Mouse (Mus musculus) hindbrain, embryonic 11.5 days (tissue): ENCODE data around the gene Aff1. TPM values are rescaled to one million over a fixed set of nuclear protein-coding genes. Genes with fewer than 3 reads are reported as not detected.

Experiments
- ATAC-seq: fragments of 200-750 bp; cut with Nextera tagmentation; 2 replicates; pipeline ENCODE4 v1.8.0; 2017; ENCODE audit warnings: mild to moderate bottlenecking, moderate TSS enrichment, moderate library complexity; ENCODE audit not compliant: low FRiP score
- DNase-seq: peaks from one replicate; pipeline ENCODE4 v3.0.0-alpha.2; 2015; ENCODE audit warnings: low spot score
- H3K27ac ChIP-seq: fragments of 300-500 bp; sonication (generic); 2 replicates; pipeline ENCODE4 v1.5.1; 2014; ENCODE audit warnings: mild to moderate bottlenecking, low read depth, low read length
- H3K27me3 ChIP-seq: fragments of 300-500 bp; sonication (generic); 2 replicates; pipeline ENCODE4 v1.6.1; 2014; ENCODE audit warnings: mild to moderate bottlenecking, low read length, moderate library complexity, mixed read lengths; ENCODE audit not compliant: control insufficient read depth, insufficient read depth
- H3K36me3 ChIP-seq: fragments of 300-500 bp; sonication (generic); 2 replicates; pipeline ENCODE4 v1.6.1; 2014; ENCODE audit warnings: mild to moderate bottlenecking, low read length, moderate library complexity, mixed read lengths; ENCODE audit not compliant: control insufficient read depth, insufficient read depth
- H3K4me1 ChIP-seq: fragments of 300-500 bp; sonication (generic); replicated peaks from 2 replicates; pipeline ENCODE4 v1.6.1; 2014; ENCODE audit warnings: low read length, mixed read lengths; ENCODE audit not compliant: control insufficient read depth, insufficient read depth
- H3K4me2 ChIP-seq: fragments of 300-500 bp; sonication (generic); replicated peaks from 2 replicates; pipeline ENCODE4 v1.6.1; 2014; ENCODE audit warnings: mild to moderate bottlenecking, low read depth, low read length
- H3K4me3 ChIP-seq: fragments of 300-500 bp; sonication (generic); 2 replicates; pipeline ENCODE4 v1.5.1; 2014; ENCODE audit warnings: low read depth, low read length
- H3K9ac ChIP-seq: fragments of 300-500 bp; sonication (generic); 2 replicates; pipeline ENCODE4 v1.6.1; 2014; ENCODE audit warnings: low read depth, low read length
- H3K9me3 ChIP-seq: fragments of 300-500 bp; sonication (generic); 2 replicates; pipeline ENCODE4 v1.6.1; 2016; ENCODE audit warnings: low read length; ENCODE audit not compliant: control insufficient read depth
- WGBS: fragments of 180-500 bp; shearing (Covaris S2); extraction: QIAGEN DNeasy Blood & Tissue Kit; methylation state at CpG from one replicate; pipeline ENCODE4 v1.1.7; 2014; 5-methylcytosine and 5-hydroxymethylcytosine counted together
- polyA plus RNA-seq: library from polyadenylated mRNA; unstranded; fragments of >200 nt; fragmentation: Nextera tagmentation; extraction: Ambion mirVana; gene quantifications from 2 replicates; pipeline ENCODE4 v1.2.1, GENCODE M21; 2014

Gene Aff1
- polyA plus RNA-seq, 1 experiment from 2014 or later, result 7.0 TPM

- Histone ChIP-seq H3K27ac (no peak overlapping the region), H3K4me1 (peaks cover 12% of the 10 kb centered on the region; the same call in 1 of the 2 replicates), H3K9me3 (no peaks in the 10 kb centered on the region), H3K27me3 (no peaks in the 10 kb centered on the region), H3K4me3 (no peak overlapping the region), H3K9ac (no peak overlapping the region), H3K36me3 (no peaks in the 10 kb centered on the region), H3K4me2 (no peak overlapping the region)
- WGBS, result 23% methylated on average over 10 of the region's 10 CpGs
- DNase-seq (peak; percentile 32), ATAC-seq (no peak)
Observed at GRCm38 (mm10) chr5:103779836-103780235, 87.7 kb downstream of the Aff1 start.

- no peak overlapping the region for H3K27ac ChIP-seq
- no peak overlapping the region for H3K4me2 ChIP-seq
- peaks cover 12% of the 10 kb centered on the region; the same call in 1 of the 2 replicates for H3K4me1 ChIP-seq
- WGBS, result 22% methylated on average over 6 of the region's 6 CpGs
- ATAC-seq, result no peak
- H3K36me3 ChIP-seq, result no peaks in the 10 kb centered on the region
- H3K9me3 ChIP-seq, result no peaks in the 10 kb centered on the region
- H3K9ac ChIP-seq, result no peak overlapping the region
- no peak overlapping the region for H3K4me3 ChIP-seq
- no peak for DNase-seq
- H3K27me3 ChIP-seq, result no peaks in the 10 kb centered on the region
Observed at GRCm38 (mm10) chr5:103780266-103780665, 88.1 kb downstream of the Aff1 start.

GRCm38 (mm10) chr5:103780836-103781235 lies 88.7 kb downstream of the Aff1 start:
- ATAC-seq, result no peak
- H3K9me3 ChIP-seq, result no peaks in the 10 kb centered on the region
- no peak overlapping the region for H3K4me3 ChIP-seq
- no peak for DNase-seq
- no peaks in the 10 kb centered on the region for H3K27me3 ChIP-seq
- H3K4me1 ChIP-seq, result peaks cover 12% of the 10 kb centered on the region; the same call in 1 of the 2 replicates
- no peaks in the 10 kb centered on the region for H3K36me3 ChIP-seq
- no peak overlapping the region for H3K27ac ChIP-seq
- H3K4me2 ChIP-seq, result no peak overlapping the region
- no peak overlapping the region for H3K9ac ChIP-seq
- WGBS, result 79% methylated on average over 6 of the region's 6 CpGs

GRCm38 (mm10) chr5:103783086-103783668 lies 91.0 kb downstream of the Aff1 start:
- H3K4me3 ChIP-seq, result no peak overlapping the region
- ATAC-seq (no peak), DNase-seq (no peak)
- no peak overlapping the region for H3K4me2 ChIP-seq
- H3K9me3 ChIP-seq, result no peaks in the 10 kb centered on the region
- H3K27ac ChIP-seq, result no peak overlapping the region
- H3K36me3 ChIP-seq, result no peaks in the 10 kb centered on the region
- H3K4me1 ChIP-seq, result peaks cover 9% of the 10 kb centered on the region; the same call in 1 of the 2 replicates
- no peaks in the 10 kb centered on the region for H3K27me3 ChIP-seq
- H3K9ac ChIP-seq, result no peak overlapping the region
- 87% methylated on average over 11 of the region's 11 CpGs for WGBS

GRCm38 (mm10) chr5:103786096-103786495 lies 93.9 kb downstream of the Aff1 start:
- H3K4me1 ChIP-seq, result no peaks in the 10 kb centered on the region
- H3K9me3 ChIP-seq, result no peaks in the 10 kb centered on the region
- WGBS, result 89% methylated on average over 10 of the region's 10 CpGs
- ATAC-seq, result no peak
- H3K4me2 ChIP-seq, result no peak overlapping the region
- DNase-seq, result no peak
- no peak overlapping the region for H3K27ac ChIP-seq
- H3K36me3 ChIP-seq, result no peaks in the 10 kb centered on the region
- no peaks in the 10 kb centered on the region for H3K27me3 ChIP-seq
- H3K9ac ChIP-seq, result no peak overlapping the region
- H3K4me3 ChIP-seq, result no peak overlapping the region

GRCm38 (mm10) chr5:103788476-103788875 lies 96.3 kb downstream of the Aff1 start:
- no peaks in the 10 kb centered on the region for H3K9me3 ChIP-seq
- H3K4me1 ChIP-seq, result no peaks in the 10 kb centered on the region
- no peak overlapping the region for H3K9ac ChIP-seq
- H3K27ac ChIP-seq, result no peak overlapping the region
- no peak overlapping the region for H3K4me3 ChIP-seq
- DNase-seq, result no peak
- ATAC-seq, result no peak
- no peak overlapping the region for H3K4me2 ChIP-seq
- H3K27me3 ChIP-seq, result no peaks in the 10 kb centered on the region
- no peaks in the 10 kb centered on the region for H3K36me3 ChIP-seq
- WGBS, result 47% methylated on average over 6 of the region's 6 CpGs

- no peak overlapping the region for H3K4me2 ChIP-seq
- no peak for ATAC-seq
- H3K9me3 ChIP-seq, result no peaks in the 10 kb centered on the region
- no peak overlapping the region for H3K9ac ChIP-seq
- H3K27me3 ChIP-seq, result no peaks in the 10 kb centered on the region
- H3K4me3 ChIP-seq, result no peak overlapping the region
- H3K36me3 ChIP-seq, result no peaks in the 10 kb centered on the region
- H3K4me1 ChIP-seq, result no peaks in the 10 kb centered on the region
- H3K27ac ChIP-seq, result no peak overlapping the region; the same call in 1 of the 2 replicates
- DNase-seq, result no peak
- 39% methylated on average over 2 of the region's 2 CpGs for WGBS
Observed at GRCm38 (mm10) chr5:103788976-103789375, 96.8 kb downstream of the Aff1 start.

- Histone ChIP-seq H3K27ac (no peak overlapping the region), H3K4me1 (no peaks in the 10 kb centered on the region), H3K27me3 (no peaks in the 10 kb centered on the region), H3K36me3 (no peaks in the 10 kb centered on the region), H3K4me3 (no peak overlapping the region), H3K9me3 (no peaks in the 10 kb centered on the region), H3K9ac (no peak overlapping the region), H3K4me2 (no peak overlapping the region)
- DNase-seq (no peak), ATAC-seq (no peak)
- WGBS, result 89% methylated on average over 9 of the region's 9 CpGs
Observed at GRCm38 (mm10) chr5:103789619-103790116, 97.5 kb downstream of the Aff1 start.

GRCm38 (mm10) chr5:103791741-103792140 lies 99.6 kb downstream of the Aff1 start:
- Histone ChIP-seq H3K36me3 (no peaks in the 10 kb centered on the region), H3K27ac (no peak overlapping the region), H3K4me1 (no peaks in the 10 kb centered on the region), H3K4me2 (no peak overlapping the region), H3K9ac (no peak overlapping the region), H3K9me3 (no peaks in the 10 kb centered on the region), H3K4me3 (no peak overlapping the region), H3K27me3 (no peaks in the 10 kb centered on the region)
- WGBS, result 94% methylated on average over 7 of the region's 7 CpGs
- DNase-seq (no peak), ATAC-seq (no peak)
